Mouse (Mus musculus) CH12.LX (cell line): ENCODE results near the gene Acot2. TPM values are rescaled to one million over a fixed set of nuclear protein-coding genes. Genes with fewer than 3 reads are reported as not detected.

Source experiments
- DNase-seq: peaks from one replicate; pipeline ENCODE4 v3.0.0-alpha.2; 2013; ENCODE audit errors: extremely low read depth
- H3K27ac ChIP-seq: 2 replicates; pipeline ENCODE4 v1.5.1; 2012; ENCODE audit warnings: low read depth, mild to moderate bottlenecking, control low read depth, moderate library complexity; ENCODE audit not compliant: insufficient read depth
- H3K27me3 ChIP-seq: replicated peaks from 2 replicates; pipeline ENCODE3; 2012; ENCODE audit warnings: inconsistent platforms
- H3K36me3 ChIP-seq, 2 experiments: replicated peaks in 1 of 2; 2 replicates each; pipeline versions ENCODE3 to v1.6.1; 2012; ENCODE audit warnings: inconsistent platforms in 1 of 2, low read length in 1 of 2, mild to moderate bottlenecking in 1 of 2, mixed read lengths in 1 of 2, moderate library complexity in 1 of 2; ENCODE audit not compliant: control insufficient read depth in 1 of 2, insufficient read depth in 1 of 2
- H3K4me1 ChIP-seq, 2 experiments: 2 replicates each; pipeline ENCODE4 v1.6.1; 2012; ENCODE audit warnings: inconsistent platforms in 1 of 2, moderate library complexity in 1 of 2; ENCODE audit not compliant: insufficient read depth in 2 of 2, control insufficient read depth in 1 of 2
- H3K4me2 ChIP-seq: 2 replicates; pipeline ENCODE4 v1.6.1; 2012; ENCODE audit warnings: low read depth, mild to moderate bottlenecking, control low read depth; ENCODE audit not compliant: poor library complexity, insufficient read depth, severe bottlenecking
- H3K4me3 ChIP-seq, 3 experiments: fragments of 150-350 bp in 1 of 3; sonication (generic) in 1 of 3; replicated peaks in 1 of 3; 2 replicates each; pipeline versions ENCODE3 to v1.5.1; 2011 to 2012; ENCODE audit warnings: low read depth in 2 of 3, low read length in 2 of 3, mild to moderate bottlenecking in 2 of 3, moderate library complexity in 2 of 3, control low read depth in 1 of 3, improper control_type of control experiment in 1 of 3, inconsistent platforms in 1 of 3, mixed read lengths in 1 of 3; ENCODE audit not compliant: poor library complexity in 1 of 3
- H3K79me2 ChIP-seq: replicated peaks from 2 replicates; pipeline ENCODE4 v1.6.1; 2012; ENCODE audit warnings: mild to moderate bottlenecking, moderate library complexity; ENCODE audit not compliant: control insufficient read depth, poor library complexity, insufficient read depth, severe bottlenecking; ENCODE audit errors: extremely low read depth
- H3K9ac ChIP-seq: 2 replicates; pipeline ENCODE4 v1.6.1; 2012; ENCODE audit warnings: low read depth, mild to moderate bottlenecking, control low read depth, moderate library complexity; ENCODE audit not compliant: insufficient read depth
- H3K9me3 ChIP-seq: replicated peaks from 2 replicates; pipeline ENCODE3; 2012; ENCODE audit warnings: low read length, inconsistent platforms, mixed read lengths
- CTCF ChIP-seq, 2 experiments: IDR thresholded peaks in 1 of 2; conservative IDR thresholded peaks in 1 of 2; 2 replicates each; pipeline ENCODE4 v1.5.1; 2011 to 2012; ENCODE audit warnings: low read depth in 2 of 2, low read length in 2 of 2, improper control_type of control experiment in 1 of 2, inconsistent platforms in 1 of 2, mild to moderate bottlenecking in 1 of 2, moderate library complexity in 1 of 2
- MXI1 ChIP-seq: IDR thresholded peaks from 2 replicates; pipeline ENCODE4 v1.6.1; 2011; ENCODE audit warnings: mild to moderate bottlenecking, low read depth, low read length, improper control_type of control experiment
- MYC ChIP-seq: IDR thresholded peaks from 2 replicates; pipeline ENCODE4 v1.6.1; 2011; ENCODE audit warnings: low read depth, mild to moderate bottlenecking, improper control_type of control experiment, low read length
- NELFE ChIP-seq: IDR thresholded peaks from 2 replicates; pipeline ENCODE4 v1.6.1; 2011; ENCODE audit warnings: low read depth, low read length, improper control_type of control experiment
- POLR2A ChIP-seq: IDR thresholded peaks from 2 replicates; pipeline ENCODE4 v1.6.1; 2011; ENCODE audit warnings: low read depth, mild to moderate bottlenecking, improper control_type of control experiment, low read length
- POLR2AphosphoS2 ChIP-seq: IDR thresholded peaks from 2 replicates; pipeline ENCODE4 v1.6.1; 2011; ENCODE audit warnings: low read depth, low read length, improper control_type of control experiment
- RAD21 ChIP-seq: IDR thresholded peaks from 2 replicates; pipeline ENCODE4 v1.6.1; 2011; ENCODE audit warnings: low read depth, mild to moderate bottlenecking, low read length, improper control_type of control experiment, moderate library complexity
- TCF12 ChIP-seq: IDR thresholded peaks from 2 replicates; pipeline ENCODE4 v1.6.1; 2014; ENCODE audit warnings: low read depth, mild to moderate bottlenecking, inconsistent platforms, low read length, improper control_type of control experiment
- UBTF ChIP-seq: IDR thresholded peaks from 2 replicates; pipeline ENCODE4 v1.6.1; 2012; ENCODE audit warnings: low read depth, mild to moderate bottlenecking, inconsistent platforms, low read length, improper control_type of control experiment, moderate library complexity
- ZKSCAN1 ChIP-seq: IDR thresholded peaks from 2 replicates; pipeline ENCODE4 v1.6.1; 2012; ENCODE audit warnings: low read depth, inconsistent platforms, low read length, improper control_type of control experiment, borderline replicate concordance
- ZMIZ1 ChIP-seq: IDR thresholded peaks from 2 replicates; pipeline ENCODE4 v1.6.1; 2012; ENCODE audit warnings: low read depth, mild to moderate bottlenecking, inconsistent platforms, low read length, improper control_type of control experiment
- dilution Hi-C: fragments of 300-500 bp; cut with MboI; formaldehyde crosslinking; loops from 2 replicates; pipeline ENCODE4 v1.14.3; 2020; ENCODE audit warnings: low sequenced_read_pairs; ENCODE audit not compliant: extremely low pct_unique_long_range_greater_than_20kb, extremely low pct_ligation_motif_present
- in situ Hi-C: fragments of 300-500 bp; cut with MboI; formaldehyde crosslinking; loops from 3 replicates; pipeline ENCODE4 v1.14.3; 2019; ENCODE audit warnings: low sequenced_read_pairs, low pct_ligation_motif_present, low pct_unique_long_range_greater_than_20kb, mixed read lengths
- polyA plus RNA-seq: library from polyadenylated mRNA; unstranded; fragments of >175 nt; gene quantifications from 2 replicates; pipeline ENCODE4 v1.2.1, GENCODE M21; 2012; ENCODE audit warnings: low read depth; ENCODE audit not compliant: insufficient read length
- total RNA-seq, 2 experiments: library from RNA; depleted of rRNA; stranded (reverse); fragments of 300-350 nt in 1 of 2; fragments of >200 nt in 1 of 2; gene quantifications; 2 replicates each; pipeline ENCODE4 v1.2.3; 2012 to 2014

Acot2 gene
- total and polyA plus RNA-seq, 3 experiments = 6.6 to 13.2 (median 9.7) TPM

GRCm38 (mm10) chr12:83950840-83951701 lies 36.6 kb upstream of the Acot2 start:
- Histone ChIP-seq H3K4me1 (peaks cover 7 to 37% of the 10 kb centered on the region in 2 experiments), H3K27me3 (no peaks in the 10 kb centered on the region), H3K9me3 (peaks cover 3% of the 10 kb centered on the region), H3K9ac (peak overlapping the region; percentile 80), H3K79me2 (peaks cover 37% of the 10 kb centered on the region), H3K36me3 (peaks cover 0 to 31% of the 10 kb centered on the region in 2 experiments), H3K27ac (peak overlapping the region; percentile 59), H3K4me3 (peak overlapping the region; percentile 72 to 90 (median 82)), H3K4me2 (peak overlapping the region; percentile 79)
- TF ChIP-seq MXI1 (peak; percentile 63), MYC (0 out of 2 replicates have a peak, but pooled peaks have one; percentile 21), POLR2AphosphoS2 (0 out of 2 replicates have a peak, but pooled peaks have one; percentile 0), ZKSCAN1 (no peak), TCF12 (no peak), UBTF (peak; percentile 62), ZMIZ1 (no peak)
- dilution Hi-C loops = no loop called here
- in situ Hi-C loops = loop anchor here (25.0 kb wide), 2 partner anchors 111 to 311 kb away; partner anchors contain the start of genes Acot3 and Acot5
- peak; percentile 48 for DNase-seq

DNA sequence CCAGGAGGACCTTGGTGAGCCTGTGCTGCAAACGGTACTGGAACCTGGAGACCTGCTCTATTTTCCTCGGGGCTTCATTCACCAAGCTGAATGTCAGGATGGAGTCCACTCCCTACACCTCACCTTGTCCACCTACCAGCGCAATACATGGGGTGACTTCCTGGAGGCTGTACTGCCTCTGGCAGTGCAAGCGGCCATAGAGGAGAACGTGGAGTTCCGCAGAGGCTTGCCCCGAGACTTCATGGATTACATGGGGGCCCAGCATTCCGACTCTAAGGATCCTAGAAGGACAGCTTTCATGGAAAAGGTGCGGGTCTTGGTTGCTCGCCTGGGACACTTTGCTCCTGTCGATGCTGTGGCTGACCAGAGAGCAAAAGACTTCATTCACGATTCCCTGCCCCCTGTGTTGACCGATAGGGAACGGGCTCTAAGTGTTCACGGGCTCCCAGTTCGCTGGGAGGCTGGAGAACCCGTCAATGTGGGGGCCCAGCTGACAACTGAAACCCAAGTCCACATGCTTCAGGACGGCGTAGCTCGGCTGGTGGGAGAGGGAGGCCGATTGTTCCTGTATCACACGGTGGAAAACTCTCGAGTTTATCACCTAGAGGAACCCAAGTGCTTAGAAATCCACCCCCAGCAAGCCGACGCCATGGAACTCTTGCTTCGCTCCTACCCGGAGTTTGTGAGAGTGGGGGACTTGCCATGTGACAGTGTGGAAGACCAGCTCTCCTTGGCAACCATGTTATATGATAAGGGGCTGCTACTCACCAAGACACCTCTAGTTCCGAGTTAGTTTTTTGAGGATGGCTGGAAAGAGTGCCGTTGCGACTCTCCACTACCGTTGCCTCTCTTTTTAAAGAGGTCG lies 35.7 kb upstream of the Acot2 start:
- dilution Hi-C loops = no loop called here
- no peak for DNase-seq

More for the DNA sequence above, 35.7 kb upstream of the Acot2 start:
- H3K27ac ChIP-seq = no peak overlapping the region
- peaks cover 37% of the 10 kb centered on the region for H3K79me2 ChIP-seq
- no peaks in the 10 kb centered on the region for H3K27me3 ChIP-seq
- H3K4me1 ChIP-seq = peaks cover 7 to 37% of the 10 kb centered on the region in 2 experiments
- peak overlapping the region; percentile 72 to 90 (median 82) for H3K4me3 ChIP-seq
- in situ Hi-C loops = loop anchor here (25.0 kb wide), 2 partner anchors 110 to 310 kb away; partner anchors contain the start of genes Acot3 and Acot5
- H3K9me3 ChIP-seq = no peaks in the 10 kb centered on the region
- TF ChIP-seq POLR2A (no peak), RAD21 (no peak), NELFE (no peak), CTCF (conservative IDR thresholded peaks at IDR 0.05 in 1 of 2, IDR thresholded peaks at IDR 0.05 in 1 of 2; ENCODE audit: low read depth in 2 of 2, low read length in 2 of 2) (no peak), UBTF (no peak)
- H3K9ac ChIP-seq = peak overlapping the region; percentile 80; the same call in 1 of the 2 replicates
- peaks cover 0 to 36% of the 10 kb centered on the region in 2 experiments for H3K36me3 ChIP-seq
- H3K4me2 ChIP-seq = peak overlapping the region; percentile 79
